Mouse (Mus musculus): ENCODE data around the gene Fam240b. TPM values are rescaled to one million over a fixed set of nuclear protein-coding genes. Genes with fewer than 3 reads are reported as not detected.

Gene Fam240b
- polyA plus RNA-seq, 1 experiment = not detected

- H3K4me3 ChIP-seq (ENCODE audit: insufficient read depth, low read length) = no peak overlapping the region
- no peaks in the 10 kb centered on the region for H3K4me1 ChIP-seq (ENCODE audit: control insufficient read depth, insufficient read depth, low read length)
- no peak overlapping the region for H3K27ac ChIP-seq (ENCODE audit: insufficient read depth, low read length)
- TF ChIP-seq CTCF (IDR thresholded peaks at IDR 0.05; ENCODE audit: borderline replicate concordance, insufficient read depth, low read length) (no peak), POLR2A (IDR thresholded peaks at IDR 0.05; ENCODE audit: low read depth, low read length) (no peak)
Measured at GRCm38 (mm10) chr13:64443263-64443894, 54.2 kb downstream of the Fam240b start.

GRCm38 (mm10) chr13:64440592-64440991 lies 57.0 kb downstream of the Fam240b start:
- H3K4me1 ChIP-seq (ENCODE audit: control insufficient read depth, insufficient read depth, low read length) = no peaks in the 10 kb centered on the region
- no peak overlapping the region for H3K4me3 ChIP-seq (ENCODE audit: insufficient read depth, low read length)
- no peak for TF ChIP-seq POLR2A (IDR thresholded peaks at IDR 0.05; ENCODE audit: low read depth, low read length)
- no peak for TF ChIP-seq CTCF (IDR thresholded peaks at IDR 0.05; ENCODE audit: borderline replicate concordance, insufficient read depth, low read length)
- no peak overlapping the region for H3K27ac ChIP-seq (ENCODE audit: insufficient read depth, low read length)

GRCm38 (mm10) chr13:64439471-64439870 lies 58.1 kb downstream of the Fam240b start:
- peak overlapping the region; percentile 53; the same call in 1 of the 2 replicates for H3K27ac ChIP-seq (ENCODE audit: insufficient read depth, low read length)
- TF ChIP-seq POLR2A (IDR thresholded peaks at IDR 0.05; ENCODE audit: low read depth, low read length) (no peak), CTCF (IDR thresholded peaks at IDR 0.05; ENCODE audit: borderline replicate concordance, insufficient read depth, low read length) (no peak)
- no peaks in the 10 kb centered on the region for H3K4me1 ChIP-seq (ENCODE audit: control insufficient read depth, insufficient read depth, low read length)
- H3K4me3 ChIP-seq (ENCODE audit: insufficient read depth, low read length) = no peak overlapping the region

GRCm38 (mm10) chr13:64438863-64439452 lies 58.6 kb downstream of the Fam240b start:
- H3K27ac ChIP-seq (ENCODE audit: insufficient read depth, low read length) = peak overlapping the region; percentile 53; the same call in 1 of the 2 replicates
- H3K4me3 ChIP-seq (ENCODE audit: insufficient read depth, low read length) = no peak overlapping the region
- H3K4me1 ChIP-seq (ENCODE audit: control insufficient read depth, insufficient read depth, low read length) = no peaks in the 10 kb centered on the region
- TF ChIP-seq POLR2A (IDR thresholded peaks at IDR 0.05; ENCODE audit: low read depth, low read length) (no peak), CTCF (IDR thresholded peaks at IDR 0.05; ENCODE audit: borderline replicate concordance, insufficient read depth, low read length) (peak; percentile 46; the same call in 1 of the 2 replicates)

- H3K4me1 ChIP-seq (ENCODE audit: control insufficient read depth, insufficient read depth, low read length) = no peaks in the 10 kb centered on the region
- H3K4me3 ChIP-seq (ENCODE audit: insufficient read depth, low read length) = no peak overlapping the region
- TF ChIP-seq POLR2A (IDR thresholded peaks at IDR 0.05; ENCODE audit: low read depth, low read length) (no peak), CTCF (IDR thresholded peaks at IDR 0.05; ENCODE audit: borderline replicate concordance, insufficient read depth, low read length) (no peak)
- H3K27ac ChIP-seq (ENCODE audit: insufficient read depth, low read length) = no peak overlapping the region
Measured at GRCm38 (mm10) chr13:64437801-64438200, 59.8 kb downstream of the Fam240b start.

GRCm38 (mm10) chr13:64432017-64432995 lies 65.3 kb downstream of the Fam240b start, which contains the start of gene Cdk20:
Gene Cdk20 (plus strand): TSS chr13:64432314.
- Histone ChIP-seq H3K4me3 (ENCODE audit: insufficient read depth, low read length) (peak within 1 kb of the TSS; percentile 61), H3K4me1 (ENCODE audit: control insufficient read depth, insufficient read depth, low read length) (no peaks in the 10 kb centered on the region; the same call in 1 of the 2 replicates), H3K27ac (ENCODE audit: insufficient read depth, low read length) (peak within 1 kb of the TSS; percentile 44)
- TF ChIP-seq POLR2A (IDR thresholded peaks at IDR 0.05; ENCODE audit: low read depth, low read length) = peak; percentile 71
- peak; percentile 35 for TF ChIP-seq CTCF (IDR thresholded peaks at IDR 0.05; ENCODE audit: borderline replicate concordance, insufficient read depth, low read length)

Other genes starting within 250 kb of the Fam240b start
- gene Cdc14b, start 222.5 kb downstream of the Fam240b start, polyA plus RNA-seq (2011; ENCODE audit: insufficient read length, low read depth, missing spikeins) = 18.5 and 20.1 TPM in 2 replicates
- 36.8 and 41.0 TPM in 2 replicates for gene Aaed1, start 185.1 kb downstream of the Fam240b start, polyA plus RNA-seq (2011; ENCODE audit: insufficient read length, low read depth, missing spikeins)
- gene Ctsl, start 126.9 kb downstream of the Fam240b start, polyA plus RNA-seq (2011; ENCODE audit: insufficient read length, low read depth, missing spikeins) = 713 and 939 TPM in 2 replicates
- gene Cdk20, start 65.5 kb downstream of the Fam240b start, polyA plus RNA-seq (2011; ENCODE audit: insufficient read length, low read depth, missing spikeins) = 4.5 and 7.0 TPM in 2 replicates

All from embryonic fibroblast, embryonic 13.5 days (primary cell).